Mouse (Mus musculus) midbrain, embryonic 14.5 days (tissue): ENCODE results near the gene Dpf1. TPM values are rescaled to one million over a fixed set of nuclear protein-coding genes. Genes with fewer than 3 reads are reported as not detected.
A peak's percentile ranks its signal among the peaks of the same experiment; 100 is the strongest.

ENCODE experiments used
- ATAC-seq: fragments of 200-750 bp; cut with Nextera tagmentation; 2 replicates; pipeline ENCODE4 v1.8.0; 2017; ENCODE audit warnings: moderate number of reproducible peaks, moderate library complexity; ENCODE audit not compliant: low FRiP score, low TSS enrichment
- DNase-seq: peaks from one replicate; pipeline ENCODE4 v3.0.0-alpha.2; 2015
- H3K27ac ChIP-seq: fragments of 300-500 bp; sonication (generic); replicated peaks from 2 replicates; pipeline ENCODE4 v1.5.1; 2014; ENCODE audit warnings: mild to moderate bottlenecking, low read depth, low read length, moderate library complexity
- H3K27me3 ChIP-seq: fragments of 300-500 bp; sonication (generic); 2 replicates; pipeline ENCODE4 v1.6.1; 2014; ENCODE audit warnings: low read length, control low read depth, mixed read lengths; ENCODE audit not compliant: control insufficient read depth, insufficient read depth
- H3K36me3 ChIP-seq: fragments of 300-500 bp; sonication (generic); 2 replicates; pipeline ENCODE4 v1.6.1; 2014; ENCODE audit warnings: low read length, control low read depth; ENCODE audit not compliant: control insufficient read depth, insufficient read depth
- H3K4me1 ChIP-seq: fragments of 300-500 bp; sonication (generic); 2 replicates; pipeline ENCODE4 v1.6.1; 2014; ENCODE audit warnings: mild to moderate bottlenecking, antibody characterized with exemption, low read length, control low read depth; ENCODE audit not compliant: control insufficient read depth, insufficient read depth
- H3K4me2 ChIP-seq: fragments of 300-500 bp; sonication (generic); 2 replicates; pipeline ENCODE4 v1.6.1; 2014; ENCODE audit warnings: mild to moderate bottlenecking, low read length, moderate library complexity
- H3K4me3 ChIP-seq: fragments of 300-500 bp; sonication (generic); replicated peaks from 2 replicates; pipeline ENCODE4 v1.5.1; 2014; ENCODE audit warnings: low read depth, low read length
- H3K9ac ChIP-seq: fragments of 300-500 bp; sonication (generic); replicated peaks from 2 replicates; pipeline ENCODE4 v1.6.1; 2014; ENCODE audit warnings: mild to moderate bottlenecking, low read length, moderate library complexity
- H3K9me3 ChIP-seq: fragments of 300-500 bp; sonication (generic); 2 replicates; pipeline ENCODE4 v1.6.1; 2016; ENCODE audit warnings: low read length, control low read depth, mixed read lengths; ENCODE audit not compliant: control insufficient read depth
- WGBS: fragments of 180-500 bp; shearing (Covaris S2); extraction: QIAGEN DNeasy Blood & Tissue Kit; methylation state at CpG from one replicate; pipeline ENCODE4 v1.1.7; 2014; 5-methylcytosine and 5-hydroxymethylcytosine counted together
- polyA plus RNA-seq: library from polyadenylated mRNA; unstranded; fragments of >200 nt; fragmentation: Nextera tagmentation; extraction: Ambion mirVana; gene quantifications from 2 replicates; pipeline ENCODE4 v1.2.1, GENCODE M21; 2014

Dpf1 gene
- polyA plus RNA-seq, 1 experiment from 2014 or later: 203 TPM

DNA sequence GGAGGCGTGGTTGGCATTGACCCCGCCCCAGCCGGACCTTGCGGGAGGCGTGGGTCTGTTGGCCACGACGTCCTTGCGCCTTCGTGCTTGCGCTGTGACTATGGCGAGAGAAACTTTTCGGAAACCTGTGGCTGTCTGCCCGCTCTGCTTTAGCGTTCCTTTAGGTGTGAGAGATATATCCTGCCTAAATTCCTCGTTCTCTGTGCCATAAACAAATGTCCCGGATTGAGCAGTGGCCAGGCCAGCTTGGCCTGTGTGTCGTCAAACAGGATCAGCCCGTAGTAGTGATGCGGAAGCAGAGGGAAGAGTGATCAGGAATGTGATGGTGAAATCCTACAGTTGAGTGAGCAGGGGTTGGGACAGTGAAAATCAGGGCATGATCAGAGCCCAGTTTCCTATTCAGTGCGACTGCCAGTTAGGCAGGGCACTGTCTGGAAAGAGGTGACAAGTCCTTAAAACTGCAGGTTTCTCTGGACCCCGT is 21.6 kb upstream of the Dpf1 start:
- H3K36me3 ChIP-seq: no peaks in the 10 kb centered on the region
- DNase-seq: no peak
- 10% methylated on average over 21 of the region's 21 CpGs for WGBS
- peak overlapping the region; percentile 52 for H3K9ac ChIP-seq
- peak overlapping the region; percentile 48 for H3K4me3 ChIP-seq
- peaks cover 10% of the 10 kb centered on the region for H3K4me1 ChIP-seq
- H3K9me3 ChIP-seq: no peaks in the 10 kb centered on the region
- no peak for ATAC-seq
- peaks cover 28% of the 10 kb centered on the region for H3K27me3 ChIP-seq
- peak overlapping the region; percentile 95 for H3K4me2 ChIP-seq
- no peak overlapping the region for H3K27ac ChIP-seq

DNA sequence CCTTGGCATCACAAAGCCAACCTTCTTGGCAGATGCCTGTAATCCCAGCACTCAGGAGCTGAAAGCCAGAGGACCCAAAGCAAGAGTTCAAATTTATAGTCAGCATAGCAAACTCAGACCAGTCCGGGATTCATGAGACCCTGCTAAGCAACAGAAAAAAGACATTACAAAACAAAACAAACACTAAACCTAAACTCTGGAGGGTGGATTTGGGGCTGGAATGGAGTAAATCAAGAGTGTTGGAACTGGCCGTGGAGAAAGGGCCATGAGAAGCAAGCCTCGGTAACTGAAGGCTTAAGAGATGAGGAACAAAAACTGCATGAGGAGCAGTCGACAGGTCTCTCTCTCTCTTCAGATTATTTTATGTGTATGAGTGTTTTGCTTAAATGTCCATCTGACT is 19.9 kb upstream of the Dpf1 start:
- 87% methylated on average over 4 of the region's 4 CpGs for WGBS
- no peak for ATAC-seq
- H3K4me1 ChIP-seq: peaks cover 10% of the 10 kb centered on the region
- H3K27ac ChIP-seq: no peak overlapping the region
- no peak for DNase-seq
- peaks cover 28% of the 10 kb centered on the region for H3K27me3 ChIP-seq
- H3K4me2 ChIP-seq: no peak overlapping the region
- no peaks in the 10 kb centered on the region for H3K36me3 ChIP-seq
- no peaks in the 10 kb centered on the region for H3K9me3 ChIP-seq
- no peak overlapping the region for H3K4me3 ChIP-seq
- no peak overlapping the region for H3K9ac ChIP-seq

DNA sequence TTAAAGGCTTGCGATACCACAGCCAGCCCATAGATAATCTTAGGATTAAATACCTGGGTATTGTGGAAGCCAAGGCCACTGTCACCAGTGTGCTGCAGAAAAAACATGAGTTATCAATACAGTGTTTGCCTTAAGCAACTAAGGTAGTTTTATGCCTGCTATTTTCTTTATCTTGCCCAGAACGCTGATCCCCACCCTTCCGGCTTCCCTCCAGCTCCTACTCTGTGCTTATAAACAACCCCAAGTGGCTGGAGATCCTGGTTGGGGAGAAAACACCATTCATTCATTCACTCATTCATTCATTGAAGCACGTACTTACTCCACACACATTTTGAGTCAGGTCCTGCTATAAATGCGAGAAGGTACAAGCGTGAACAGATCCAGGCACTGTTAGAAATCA is 19.2 kb upstream of the Dpf1 start:
- 91% methylated on average over 6 of the region's 6 CpGs for WGBS
- Histone ChIP-seq H3K36me3 (no peaks in the 10 kb centered on the region), H3K9me3 (no peaks in the 10 kb centered on the region), H3K4me1 (peaks cover 13% of the 10 kb centered on the region), H3K4me2 (no peak overlapping the region), H3K27ac (no peak overlapping the region), H3K4me3 (no peak overlapping the region), H3K27me3 (peaks cover 28% of the 10 kb centered on the region), H3K9ac (no peak overlapping the region)
- ATAC-seq: no peak
- DNase-seq: no peak

DNA sequence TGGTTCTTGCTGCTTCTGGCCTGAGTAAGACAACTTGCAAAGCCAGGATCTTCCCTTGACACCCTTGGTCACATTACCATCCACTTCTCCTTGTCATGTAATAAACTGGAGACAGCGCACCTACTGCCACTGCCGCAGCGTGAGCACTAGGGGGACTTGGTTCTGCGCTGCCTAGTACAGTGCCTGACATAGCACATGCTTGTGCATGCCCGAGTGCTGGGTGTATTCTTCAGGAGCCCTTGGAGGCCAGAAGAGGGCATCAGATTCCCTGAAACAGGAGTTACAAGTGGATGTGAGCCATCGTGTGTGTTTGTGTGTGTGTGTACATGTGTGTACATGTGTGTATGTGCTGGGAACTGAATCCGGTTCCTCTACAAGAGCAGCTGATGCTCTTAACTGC is 16.3 kb upstream of the Dpf1 start:
- WGBS: 88% methylated on average over 7 of the region's 7 CpGs
- DNase-seq: no peak
- no peaks in the 10 kb centered on the region for H3K36me3 ChIP-seq
- H3K4me2 ChIP-seq: no peak overlapping the region
- no peak overlapping the region for H3K4me3 ChIP-seq
- no peak for ATAC-seq
- H3K27ac ChIP-seq: no peak overlapping the region
- H3K4me1 ChIP-seq: peaks cover 4% of the 10 kb centered on the region; the same call in 1 of the 2 replicates
- H3K9me3 ChIP-seq: no peaks in the 10 kb centered on the region
- H3K9ac ChIP-seq: no peak overlapping the region
- H3K27me3 ChIP-seq: peaks cover 5% of the 10 kb centered on the region

DNA sequence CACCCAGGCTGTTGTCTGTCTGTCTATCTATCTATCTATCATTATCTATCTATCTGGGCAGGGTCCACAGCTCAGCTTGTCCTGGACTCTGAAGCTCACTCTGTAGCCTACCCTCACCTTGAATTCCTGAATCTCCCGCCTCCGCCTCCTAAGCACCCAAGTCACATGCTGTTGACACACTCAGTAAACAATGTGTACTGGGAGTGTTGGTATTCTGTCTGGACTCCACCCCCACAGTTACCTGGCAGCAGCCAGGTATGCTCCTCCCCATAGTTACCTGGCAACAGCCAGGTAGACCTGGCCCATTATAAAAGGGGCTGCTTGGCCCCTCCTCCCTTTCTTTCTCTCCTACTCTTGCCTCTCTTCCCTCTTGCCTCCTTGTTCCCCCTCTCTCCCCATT is 15.7 kb upstream of the Dpf1 start:
- 89% methylated on average over 2 of the region's 2 CpGs for WGBS
- Histone ChIP-seq H3K4me2 (no peak overlapping the region), H3K4me3 (no peak overlapping the region), H3K9me3 (no peaks in the 10 kb centered on the region), H3K9ac (no peak overlapping the region), H3K27ac (no peak overlapping the region), H3K4me1 (peaks cover 5% of the 10 kb centered on the region; the same call in 1 of the 2 replicates), H3K36me3 (no peaks in the 10 kb centered on the region), H3K27me3 (no peaks in the 10 kb centered on the region)
- ATAC-seq: no peak
- DNase-seq: no peak

DNA sequence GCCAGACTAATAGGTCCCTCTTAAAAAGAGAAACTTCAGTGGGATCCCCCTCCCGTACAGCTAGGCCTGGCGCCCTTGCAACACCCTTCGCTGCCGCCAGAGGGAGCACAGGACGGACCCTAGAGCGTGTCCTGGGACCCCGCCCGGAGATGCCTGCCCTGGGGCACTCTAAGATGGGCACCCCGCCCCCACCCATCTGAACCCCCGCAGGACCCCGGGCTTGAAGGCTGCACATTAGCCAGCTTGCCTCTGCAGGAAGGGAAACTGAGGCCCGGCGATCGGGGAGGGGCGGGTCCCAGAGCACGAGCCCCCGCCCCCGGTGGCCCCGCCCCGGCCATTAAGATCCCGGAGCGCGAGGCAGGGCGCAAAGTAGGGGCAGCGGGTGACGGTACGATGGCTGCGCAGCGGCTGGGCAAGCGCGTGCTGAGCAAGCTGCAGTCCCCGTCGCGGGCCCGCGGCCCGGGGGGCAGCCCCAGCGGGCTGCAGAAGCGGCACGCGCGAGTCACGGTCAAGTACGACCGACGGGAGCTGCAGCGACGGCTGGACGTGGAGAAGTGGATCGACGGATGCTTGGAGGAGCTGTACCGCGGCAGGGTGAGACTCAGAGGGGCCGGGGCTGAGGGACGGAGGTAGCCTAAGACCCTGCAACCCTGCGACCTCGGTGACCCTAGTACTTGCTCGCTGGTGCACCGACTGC is 14.7 kb upstream of the Dpf1 start, which contains the start of gene Ppp1r14a:
Gene Ppp1r14a (plus strand): TSS at position 367 of the 697 bp plus-strand sequence.
- DNase-seq (peak; percentile 80), ATAC-seq (no peak)
- H3K27ac ChIP-seq: no peak within 1 kb of the TSS
- no peaks in the 10 kb centered on the region for H3K9me3 ChIP-seq
- H3K27me3 ChIP-seq: no peaks in the 10 kb centered on the region
- H3K4me1 ChIP-seq: peaks cover 11% of the 10 kb centered on the region; the same call in 1 of the 2 replicates
- under 1% methylated on average over 59 of the region's 59 CpGs for WGBS
- H3K9ac ChIP-seq: peak within 1 kb of the TSS; percentile 43
- peak within 1 kb of the TSS; percentile 45 for H3K4me3 ChIP-seq
- H3K4me2 ChIP-seq: peak within 1 kb of the TSS; percentile 92
- no peaks in the 10 kb centered on the region for H3K36me3 ChIP-seq

DNA sequence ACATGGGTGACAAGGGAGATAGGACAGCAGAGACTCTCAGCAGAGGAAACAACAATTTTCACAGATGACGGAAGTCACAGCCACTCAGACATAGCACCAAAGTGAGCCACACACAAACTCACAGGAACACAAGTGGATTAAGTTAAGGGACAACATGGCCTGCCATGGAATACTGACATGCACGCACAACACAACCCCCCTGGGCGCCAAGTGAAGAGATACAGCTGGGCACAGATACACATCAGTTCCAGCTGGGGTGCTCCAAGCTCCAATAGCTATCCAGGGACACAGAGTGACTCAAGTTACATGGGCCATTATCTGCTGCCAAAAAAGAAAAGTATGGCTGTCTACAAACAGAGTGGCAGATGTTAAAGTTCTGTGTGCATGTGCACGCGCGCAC is 13.9 kb upstream of the Dpf1 start:
- H3K9me3 ChIP-seq: no peaks in the 10 kb centered on the region
- no peaks in the 10 kb centered on the region for H3K36me3 ChIP-seq
- DNase-seq (no peak), ATAC-seq (no peak)
- no peak overlapping the region; the same call in 1 of the 2 replicates for H3K4me3 ChIP-seq
- no peak overlapping the region for H3K27ac ChIP-seq
- WGBS: 83% methylated on average over 6 of the region's 6 CpGs
- H3K4me1 ChIP-seq: peaks cover 11% of the 10 kb centered on the region; the same call in 1 of the 2 replicates
- H3K27me3 ChIP-seq: no peaks in the 10 kb centered on the region
- peak overlapping the region; percentile 92 for H3K4me2 ChIP-seq
- no peak overlapping the region for H3K9ac ChIP-seq

DNA sequence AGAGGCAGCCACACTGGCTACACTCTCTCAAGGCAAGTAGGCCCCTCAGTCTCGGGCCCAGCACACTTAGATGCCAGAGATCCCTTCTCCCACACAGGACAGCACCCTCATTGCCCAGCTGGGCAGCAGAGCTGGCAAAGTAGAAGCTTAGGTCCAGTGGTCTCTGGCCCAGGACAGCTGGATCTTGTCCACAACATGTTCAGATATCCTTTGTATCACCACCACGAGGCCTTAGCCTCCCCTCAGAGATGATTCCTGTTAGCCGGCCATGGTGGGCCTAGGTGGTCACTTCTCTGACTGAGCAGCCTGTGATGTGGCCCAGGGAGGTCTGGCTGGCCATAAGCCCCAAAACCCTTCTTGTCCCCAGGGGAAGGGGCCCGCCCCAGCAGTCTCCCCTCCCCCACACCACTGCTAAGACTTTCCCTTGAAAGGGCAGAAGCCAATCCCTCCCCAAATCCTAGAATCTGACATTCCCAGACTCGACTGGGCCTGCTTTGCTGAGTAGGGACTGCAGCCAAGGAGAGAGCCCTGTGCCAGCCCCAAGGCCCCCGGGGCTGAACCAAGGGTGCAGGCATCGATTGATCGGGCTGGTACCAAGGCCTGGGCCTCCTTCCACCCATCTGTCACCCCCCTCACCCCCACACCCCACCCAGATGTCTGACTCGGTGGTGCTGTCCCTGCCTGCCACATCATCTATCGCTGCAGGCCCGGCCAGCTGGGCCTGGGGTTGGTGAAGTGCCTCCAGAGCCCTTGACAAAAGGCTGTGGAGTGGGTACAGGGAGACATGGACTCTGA is 12.9 kb upstream of the Dpf1 start:
- no peak for ATAC-seq
- WGBS: 34% methylated on average over 11 of the region's 11 CpGs

More for the DNA sequence above, 12.9 kb upstream of the Dpf1 start:
- no peak overlapping the region; the same call in 1 of the 2 replicates for H3K9ac ChIP-seq
- H3K4me3 ChIP-seq: no peak overlapping the region
- H3K9me3 ChIP-seq: no peaks in the 10 kb centered on the region
- no peaks in the 10 kb centered on the region for H3K36me3 ChIP-seq
- H3K4me2 ChIP-seq: no peak overlapping the region
- DNase-seq: no peak
- no peaks in the 10 kb centered on the region for H3K27me3 ChIP-seq
- peak overlapping the region; percentile 32 for H3K27ac ChIP-seq
- H3K4me1 ChIP-seq: peaks cover 11% of the 10 kb centered on the region; the same call in 1 of the 2 replicates
